Mouse (Mus musculus): ENCODE results near the gene Gpc5. TPM values are rescaled to one million over a fixed set of nuclear protein-coding genes. Genes with fewer than 3 reads are reported as not detected.

Gpc5 gene
- 0.09 and 0.12 TPM in 2 replicates for polyA plus RNA-seq (2015; fragmentation: Nextera tagmentation; extraction: Ambion mirVana)

DNA sequence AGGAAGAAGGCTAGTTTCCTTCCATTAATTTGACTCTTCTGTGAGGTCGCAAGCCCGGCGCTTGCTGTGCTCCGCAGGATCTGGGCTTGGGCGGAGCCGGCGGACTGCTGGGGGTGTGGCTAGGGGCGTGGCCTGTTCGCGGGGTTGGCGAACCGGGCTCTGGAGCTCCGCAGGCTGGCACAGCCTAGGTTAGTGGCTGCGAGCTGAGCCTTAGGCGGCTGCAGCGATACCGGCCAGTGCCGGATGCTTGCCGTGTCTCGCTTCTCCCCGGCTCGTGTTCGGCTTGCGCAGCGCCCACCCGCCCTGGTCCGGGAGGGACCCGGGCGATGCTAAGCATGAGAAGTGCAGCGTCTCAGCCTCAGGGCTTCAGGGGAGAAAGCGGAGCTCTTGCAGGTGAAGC is at the start of gene Gpc5:
Gene Gpc5, plus strand, starts transcription at position 135 of the 400 bp plus-strand sequence.
- Histone ChIP-seq H3K27ac (ENCODE audit: low read depth, low read length) (no peak within 1 kb of the TSS), H3K4me2 (replicated peaks; ENCODE audit: low read depth) (peak within 1 kb of the TSS; percentile 92), H3K36me3 (ENCODE audit: control insufficient read depth, insufficient read depth) (no peaks in the 10 kb centered on the region), H3K4me3 (ENCODE audit: low read depth, low read length) (peak within 1 kb of the TSS; percentile 58), H3K27me3 (replicated peaks; ENCODE audit: control insufficient read depth, insufficient read depth, low read length) (peaks cover 31% of the 10 kb centered on the region), H3K4me1 (replicated peaks; ENCODE audit: control insufficient read depth, insufficient read depth, low read length) (no peaks in the 10 kb centered on the region), H3K9me3 (ENCODE audit: control insufficient read depth) (no peaks in the 10 kb centered on the region), H3K9ac (ENCODE audit: low read depth, low read length) (no peak within 1 kb of the TSS)
- no peak for TF ChIP-seq CTCF (IDR thresholded peaks at IDR 0.05; ENCODE audit: low read depth)
- WGBS: under 1% methylated on average over 31 of the region's 31 CpGs
- peak; percentile 95 for ATAC-seq

DNA sequence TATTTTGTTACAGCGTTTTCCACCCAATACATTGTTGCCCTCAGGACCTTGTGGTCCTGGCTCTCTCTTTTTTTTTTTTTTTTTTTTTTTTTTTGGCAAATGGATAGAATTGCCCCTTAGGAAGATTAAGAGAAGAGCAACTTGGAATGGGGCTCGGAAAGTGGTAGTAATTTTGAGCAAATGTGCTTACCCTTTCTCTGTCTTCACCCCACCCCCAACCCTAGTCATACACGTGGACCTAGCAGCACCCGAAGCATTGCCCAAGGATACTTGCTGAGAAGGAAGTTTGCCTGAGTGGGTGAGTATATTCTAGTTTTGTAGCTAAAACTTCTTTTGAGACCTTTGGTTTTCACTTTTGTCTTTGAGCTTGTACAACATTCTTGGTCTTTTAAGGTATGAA is 49.4 kb upstream of the Gpc5 start:
- Histone ChIP-seq H3K9me3 (ENCODE audit: control insufficient read depth) (no peaks in the 10 kb centered on the region), H3K27ac (ENCODE audit: low read depth, low read length) (peak overlapping the region; percentile 88; the same call in 1 of the 2 replicates), H3K4me2 (replicated peaks; ENCODE audit: low read depth) (peak overlapping the region; percentile 92), H3K27me3 (replicated peaks; ENCODE audit: control insufficient read depth, insufficient read depth, low read length) (no peaks in the 10 kb centered on the region), H3K9ac (ENCODE audit: low read depth, low read length) (0 out of 2 replicates have a peak overlapping the region, but pooled peaks have one; percentile 93), H3K4me3 (ENCODE audit: low read depth, low read length) (peak overlapping the region; percentile 87), H3K36me3 (ENCODE audit: control insufficient read depth, insufficient read depth) (peaks cover 25% of the 10 kb centered on the region), H3K4me1 (replicated peaks; ENCODE audit: control insufficient read depth, insufficient read depth, low read length) (0 out of 2 replicates have a peak, but pooled peaks cover 3% of the 10 kb centered on the region)
- no peak for TF ChIP-seq CTCF (IDR thresholded peaks at IDR 0.05; ENCODE audit: low read depth)
- 2% methylated on average over 4 of the region's 4 CpGs for WGBS
- no peak for ATAC-seq

DNA sequence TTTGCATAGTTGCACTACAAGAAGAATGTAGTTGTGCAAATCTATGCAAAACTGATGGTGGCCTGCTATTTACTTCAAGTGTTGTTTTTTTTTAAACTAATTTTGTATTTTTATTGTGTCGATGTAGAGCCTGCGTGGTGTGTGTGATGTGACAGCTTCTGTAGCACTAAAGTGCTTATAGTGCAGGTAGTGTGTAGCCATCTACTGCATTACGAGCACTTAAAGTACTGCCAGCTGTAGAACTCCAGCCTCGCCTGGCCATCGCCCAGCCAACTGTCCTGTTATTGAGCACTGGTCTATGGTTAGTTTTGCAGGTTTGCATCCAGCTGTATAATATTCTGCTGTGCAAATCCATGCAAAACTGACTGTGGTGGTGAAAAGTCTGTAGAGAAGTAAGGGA is 48.0 kb upstream of the Gpc5 start:
- Histone ChIP-seq H3K4me1 (replicated peaks; ENCODE audit: control insufficient read depth, insufficient read depth, low read length) (0 out of 2 replicates have a peak, but pooled peaks cover 3% of the 10 kb centered on the region), H3K4me2 (replicated peaks; ENCODE audit: low read depth) (no peak overlapping the region), H3K9ac (ENCODE audit: low read depth, low read length) (no peak overlapping the region), H3K36me3 (ENCODE audit: control insufficient read depth, insufficient read depth) (peaks cover 26% of the 10 kb centered on the region), H3K4me3 (ENCODE audit: low read depth, low read length) (no peak overlapping the region), H3K27ac (ENCODE audit: low read depth, low read length) (no peak overlapping the region), H3K27me3 (replicated peaks; ENCODE audit: control insufficient read depth, insufficient read depth, low read length) (no peaks in the 10 kb centered on the region), H3K9me3 (ENCODE audit: control insufficient read depth) (no peaks in the 10 kb centered on the region)
- TF ChIP-seq CTCF (IDR thresholded peaks at IDR 0.05; ENCODE audit: low read depth): no peak
- 80% methylated on average over 5 of the region's 5 CpGs for WGBS
- no peak for ATAC-seq

DNA sequence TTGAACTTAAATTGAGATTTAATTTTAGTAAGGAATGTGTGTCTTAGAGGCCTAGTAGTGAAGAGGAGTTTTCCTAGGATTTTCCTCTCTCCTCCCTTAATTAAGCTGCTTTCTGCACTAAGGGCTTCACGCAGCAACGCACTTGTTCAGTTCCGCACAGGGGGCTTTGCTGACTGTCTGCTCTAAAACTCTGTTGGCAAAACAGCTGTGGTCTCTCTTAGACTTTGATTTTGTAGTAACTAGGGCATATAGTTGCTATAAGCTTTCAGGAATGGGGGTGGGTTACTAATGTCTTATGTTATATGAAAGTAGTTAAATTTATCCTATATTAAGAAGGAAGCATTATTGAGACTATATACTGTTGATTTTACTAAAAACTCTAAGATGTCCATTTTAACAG is 46.3 kb upstream of the Gpc5 start:
- Histone ChIP-seq H3K4me2 (replicated peaks; ENCODE audit: low read depth) (no peak overlapping the region), H3K9ac (ENCODE audit: low read depth, low read length) (no peak overlapping the region), H3K4me3 (ENCODE audit: low read depth, low read length) (no peak overlapping the region), H3K4me1 (replicated peaks; ENCODE audit: control insufficient read depth, insufficient read depth, low read length) (no peaks in the 10 kb centered on the region), H3K9me3 (ENCODE audit: control insufficient read depth) (no peaks in the 10 kb centered on the region), H3K27me3 (replicated peaks; ENCODE audit: control insufficient read depth, insufficient read depth, low read length) (no peaks in the 10 kb centered on the region), H3K27ac (ENCODE audit: low read depth, low read length) (0 out of 2 replicates have a peak overlapping the region, but pooled peaks have one; percentile 11), H3K36me3 (ENCODE audit: control insufficient read depth, insufficient read depth) (peaks cover 26% of the 10 kb centered on the region)
- ATAC-seq: no peak
- TF ChIP-seq CTCF (IDR thresholded peaks at IDR 0.05; ENCODE audit: low read depth): no peak
- 98% methylated on average over 3 of the region's 3 CpGs for WGBS

DNA sequence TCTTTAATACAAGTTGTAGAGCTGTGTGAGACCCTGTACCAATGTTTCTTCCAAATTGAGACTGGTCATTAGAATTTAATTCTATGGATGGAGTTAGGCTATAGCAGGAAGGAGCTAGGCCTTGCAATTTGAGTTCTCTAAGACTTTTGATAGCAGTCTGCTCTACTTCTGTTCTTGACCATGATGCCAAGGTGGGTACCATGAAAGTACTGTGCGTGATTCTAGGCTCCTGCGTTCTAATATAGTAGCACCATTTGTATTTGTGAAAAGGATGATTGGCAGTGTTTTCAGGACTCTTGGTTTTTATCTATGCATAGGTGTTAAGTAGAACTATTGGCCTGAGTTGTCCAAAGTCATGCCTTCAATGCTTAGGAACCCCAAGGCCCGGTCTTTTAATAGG is 44.7 kb upstream of the Gpc5 start:
- Histone ChIP-seq H3K4me3 (ENCODE audit: low read depth, low read length) (no peak overlapping the region), H3K27me3 (replicated peaks; ENCODE audit: control insufficient read depth, insufficient read depth, low read length) (no peaks in the 10 kb centered on the region), H3K36me3 (ENCODE audit: control insufficient read depth, insufficient read depth) (peaks cover 26% of the 10 kb centered on the region), H3K4me1 (replicated peaks; ENCODE audit: control insufficient read depth, insufficient read depth, low read length) (no peaks in the 10 kb centered on the region), H3K27ac (ENCODE audit: low read depth, low read length) (no peak overlapping the region), H3K9me3 (ENCODE audit: control insufficient read depth) (no peaks in the 10 kb centered on the region), H3K9ac (ENCODE audit: low read depth, low read length) (no peak overlapping the region), H3K4me2 (replicated peaks; ENCODE audit: low read depth) (no peak overlapping the region)
- 87% methylated on average over 3 of the region's 3 CpGs for WGBS
- no peak for TF ChIP-seq CTCF (IDR thresholded peaks at IDR 0.05; ENCODE audit: low read depth)
- no peak for ATAC-seq

DNA sequence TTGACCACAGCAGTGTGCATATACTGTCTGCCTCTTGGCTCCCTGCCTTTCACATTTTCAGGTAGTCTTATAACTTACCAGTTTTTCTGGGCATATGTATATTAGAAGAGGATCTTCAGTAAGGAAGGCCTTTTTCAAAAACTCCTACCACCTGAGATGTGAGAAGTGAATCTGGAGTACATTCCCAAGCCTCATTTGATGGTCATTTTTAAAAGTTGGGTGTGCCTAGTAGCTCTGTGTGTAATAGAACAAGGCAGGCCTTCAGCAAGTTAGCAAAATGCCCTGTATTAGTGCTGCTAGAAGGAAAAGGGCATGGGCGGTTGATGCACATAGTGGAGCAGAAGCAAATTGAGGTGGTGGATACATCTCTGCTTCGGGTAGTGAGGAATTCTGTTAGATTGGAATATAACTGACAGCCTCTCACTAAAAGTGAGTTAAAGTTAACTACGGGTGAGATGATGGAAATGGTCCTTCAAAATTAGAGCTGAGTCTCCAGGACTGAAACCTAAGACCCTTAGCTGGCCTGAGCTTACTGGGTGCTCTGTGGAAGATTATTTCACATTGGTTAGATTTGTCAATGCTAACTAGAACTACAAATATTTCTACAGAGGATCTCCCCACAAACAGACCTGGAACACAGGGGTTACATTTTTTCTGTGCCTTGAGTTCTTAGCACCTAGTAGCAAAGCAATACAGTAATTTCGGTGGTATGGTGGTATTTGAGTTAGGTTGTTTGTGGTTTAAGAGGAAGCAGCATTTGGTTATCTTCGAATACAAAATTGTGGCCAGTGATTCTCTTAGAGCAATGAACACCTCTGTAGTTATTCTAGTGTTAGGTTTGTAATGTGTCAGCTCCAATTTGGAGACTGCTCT is 43.8 kb upstream of the Gpc5 start:
- Histone ChIP-seq H3K27ac (ENCODE audit: low read depth, low read length) (no peak overlapping the region), H3K9ac (ENCODE audit: low read depth, low read length) (no peak overlapping the region), H3K4me1 (replicated peaks; ENCODE audit: control insufficient read depth, insufficient read depth, low read length) (no peaks in the 10 kb centered on the region), H3K36me3 (ENCODE audit: control insufficient read depth, insufficient read depth) (peaks cover 26% of the 10 kb centered on the region), H3K9me3 (ENCODE audit: control insufficient read depth) (no peaks in the 10 kb centered on the region), H3K27me3 (replicated peaks; ENCODE audit: control insufficient read depth, insufficient read depth, low read length) (no peaks in the 10 kb centered on the region), H3K4me3 (ENCODE audit: low read depth, low read length) (no peak overlapping the region), H3K4me2 (replicated peaks; ENCODE audit: low read depth) (no peak overlapping the region)
- TF ChIP-seq CTCF (IDR thresholded peaks at IDR 0.05; ENCODE audit: low read depth): no peak
- ATAC-seq: no peak
- 60% methylated on average over 5 of the region's 5 CpGs for WGBS
